Mouse (Mus musculus): ENCODE measurements around the gene Bsnd. TPM values are rescaled to one million over a fixed set of nuclear protein-coding genes. Genes with fewer than 3 reads are reported as not detected.

The Bsnd gene
- not detected in 2 replicates for polyA plus RNA-seq (2016; fragmentation: Nextera tagmentation; extraction: Ambion mirVana)

- WGBS = 52% methylated on average over 3 of the region's 3 CpGs
- Histone ChIP-seq H3K4me1 (peaks cover 10% of the 10 kb centered on the region), H3K4me3 (no peak within 1 kb of the TSS), H3K27ac (replicated peaks) (no peak within 1 kb of the TSS), H3K27me3 (replicated peaks; ENCODE audit: low read depth, poor library complexity, severe bottlenecking) (0 out of 2 replicates have a peak, but pooled peaks cover 3% of the 10 kb centered on the region), H3K36me3 (replicated peaks) (no peaks in the 10 kb centered on the region), H3K9me3 (no peaks in the 10 kb centered on the region)
- no peak for DNase-seq (ENCODE audit: low spot score)
These were observed at the start of gene Bsnd for GRCm38 (mm10) chr4:106492116-106492515. Gene Bsnd, minus strand, starts transcription at chr4:106492283.

- peaks cover 7% of the 10 kb centered on the region; the same call in 1 of the 2 replicates for H3K4me1 ChIP-seq
- H3K9me3 ChIP-seq = no peaks in the 10 kb centered on the region
- H3K27me3 ChIP-seq (replicated peaks; ENCODE audit: low read depth, poor library complexity, severe bottlenecking) = no peaks in the 10 kb centered on the region
- no peaks in the 10 kb centered on the region for H3K36me3 ChIP-seq (replicated peaks)
- DNase-seq (ENCODE audit: low spot score) = no peak
- WGBS = 80% methylated on average over 3 of the region's 3 CpGs
- H3K4me3 ChIP-seq = no peak overlapping the region
- H3K27ac ChIP-seq (replicated peaks) = no peak overlapping the region
These were observed 49.4 kb upstream of the Bsnd start for GRCm38 (mm10) chr4:106541491-106541890.

- no peaks in the 10 kb centered on the region for H3K27me3 ChIP-seq (replicated peaks; ENCODE audit: low read depth, poor library complexity, severe bottlenecking)
- WGBS = 87% methylated on average over 5 of the region's 5 CpGs
These were observed 47.7 kb upstream of the Bsnd start for GRCm38 (mm10) chr4:106539756-106540155.

GRCm38 (mm10) chr4:106534256-106534655 lies 42.2 kb upstream of the Bsnd start:
- WGBS = 80% methylated on average over 7 of the region's 7 CpGs

More at GRCm38 (mm10) chr4:106539756-106540155, 47.7 kb upstream of the Bsnd start:
- no peak for DNase-seq (ENCODE audit: low spot score)
- no peak overlapping the region for H3K4me3 ChIP-seq
- H3K36me3 ChIP-seq (replicated peaks) = no peaks in the 10 kb centered on the region
- no peaks in the 10 kb centered on the region for H3K9me3 ChIP-seq
- no peak overlapping the region for H3K27ac ChIP-seq (replicated peaks)
- H3K4me1 ChIP-seq = no peaks in the 10 kb centered on the region

GRCm38 (mm10) chr4:106533421-106534080 lies 41.5 kb upstream of the Bsnd start:
- H3K27ac ChIP-seq (replicated peaks) = no peak overlapping the region
- 65% methylated on average over 7 of the region's 7 CpGs for WGBS
- H3K4me3 ChIP-seq = no peak overlapping the region
- 0 out of 2 replicates have a peak, but pooled peaks cover 5% of the 10 kb centered on the region for H3K27me3 ChIP-seq (replicated peaks; ENCODE audit: low read depth, poor library complexity, severe bottlenecking)
- no peaks in the 10 kb centered on the region for H3K36me3 ChIP-seq (replicated peaks)
- H3K4me1 ChIP-seq = peaks cover 10% of the 10 kb centered on the region
- no peak for DNase-seq (ENCODE audit: low spot score)
- H3K9me3 ChIP-seq = no peaks in the 10 kb centered on the region

More at GRCm38 (mm10) chr4:106534256-106534655, 42.2 kb upstream of the Bsnd start:
- no peak overlapping the region for H3K27ac ChIP-seq (replicated peaks)
- H3K4me3 ChIP-seq = no peak overlapping the region
- H3K27me3 ChIP-seq (replicated peaks; ENCODE audit: low read depth, poor library complexity, severe bottlenecking) = 0 out of 2 replicates have a peak, but pooled peaks cover 5% of the 10 kb centered on the region
- H3K36me3 ChIP-seq (replicated peaks) = no peaks in the 10 kb centered on the region
- peaks cover 5% of the 10 kb centered on the region for H3K4me1 ChIP-seq
- H3K9me3 ChIP-seq = no peaks in the 10 kb centered on the region
- DNase-seq (ENCODE audit: low spot score) = no peak

- H3K4me1 ChIP-seq = peaks cover 20% of the 10 kb centered on the region
These were observed 38.0 kb upstream of the Bsnd start for GRCm38 (mm10) chr4:106530113-106530482.

GRCm38 (mm10) chr4:106529375-106530112 lies 37.5 kb upstream of the Bsnd start:
- WGBS = 19% methylated on average over 17 of the region's 17 CpGs
- Histone ChIP-seq H3K27me3 (replicated peaks; ENCODE audit: low read depth, poor library complexity, severe bottlenecking) (0 out of 2 replicates have a peak, but pooled peaks cover 5% of the 10 kb centered on the region), H3K27ac (replicated peaks) (peak overlapping the region; percentile 2), H3K36me3 (replicated peaks) (no peaks in the 10 kb centered on the region), H3K9me3 (no peaks in the 10 kb centered on the region), H3K4me3 (peak overlapping the region; percentile 25), H3K4me1 (peaks cover 20% of the 10 kb centered on the region)
- peak; percentile 92 for DNase-seq (ENCODE audit: low spot score)

More at GRCm38 (mm10) chr4:106530113-106530482, 38.0 kb upstream of the Bsnd start:
- Histone ChIP-seq H3K36me3 (replicated peaks) (no peaks in the 10 kb centered on the region), H3K9me3 (no peaks in the 10 kb centered on the region), H3K4me3 (no peak overlapping the region), H3K27ac (replicated peaks) (no peak overlapping the region), H3K27me3 (replicated peaks; ENCODE audit: low read depth, poor library complexity, severe bottlenecking) (0 out of 2 replicates have a peak, but pooled peaks cover 5% of the 10 kb centered on the region)
- no peak for DNase-seq (ENCODE audit: low spot score)
- 67% methylated on average over 9 of the region's 9 CpGs for WGBS

- 68% methylated on average over 7 of the region's 7 CpGs for WGBS
These were observed 35.9 kb upstream of the Bsnd start for GRCm38 (mm10) chr4:106527856-106528547.

GRCm38 (mm10) chr4:106525001-106525400 lies 32.9 kb upstream of the Bsnd start:
- 87% methylated on average over 2 of the region's 2 CpGs for WGBS
- H3K4me1 ChIP-seq = peaks cover 20% of the 10 kb centered on the region
- no peak overlapping the region for H3K27ac ChIP-seq (replicated peaks)
- no peak overlapping the region for H3K4me3 ChIP-seq
- H3K9me3 ChIP-seq = no peaks in the 10 kb centered on the region
- H3K36me3 ChIP-seq (replicated peaks) = no peaks in the 10 kb centered on the region
- H3K27me3 ChIP-seq (replicated peaks; ENCODE audit: low read depth, poor library complexity, severe bottlenecking) = no peaks in the 10 kb centered on the region
- no peak for DNase-seq (ENCODE audit: low spot score)

More at GRCm38 (mm10) chr4:106527856-106528547, 35.9 kb upstream of the Bsnd start:
- peak; percentile 18 for DNase-seq (ENCODE audit: low spot score)
- H3K4me3 ChIP-seq = no peak overlapping the region
- no peaks in the 10 kb centered on the region for H3K36me3 ChIP-seq (replicated peaks)
- 0 out of 2 replicates have a peak, but pooled peaks cover 5% of the 10 kb centered on the region for H3K27me3 ChIP-seq (replicated peaks; ENCODE audit: low read depth, poor library complexity, severe bottlenecking)
- H3K9me3 ChIP-seq = no peaks in the 10 kb centered on the region
- peaks cover 20% of the 10 kb centered on the region for H3K4me1 ChIP-seq
- H3K27ac ChIP-seq (replicated peaks) = no peak overlapping the region

- H3K4me3 ChIP-seq = no peak overlapping the region
- no peak for DNase-seq (ENCODE audit: low spot score)
- WGBS = 71% methylated on average over 2 of the region's 2 CpGs
These were observed 32.0 kb upstream of the Bsnd start for GRCm38 (mm10) chr4:106524131-106524530.

GRCm38 (mm10) chr4:106522547-106522946 lies 30.5 kb upstream of the Bsnd start:
- WGBS = 84% methylated on average over 3 of the region's 3 CpGs
- no peak overlapping the region for H3K4me3 ChIP-seq
- no peak for DNase-seq (ENCODE audit: low spot score)
- no peak overlapping the region for H3K27ac ChIP-seq (replicated peaks)
- H3K27me3 ChIP-seq (replicated peaks; ENCODE audit: low read depth, poor library complexity, severe bottlenecking) = no peaks in the 10 kb centered on the region
- H3K36me3 ChIP-seq (replicated peaks) = no peaks in the 10 kb centered on the region
- H3K4me1 ChIP-seq = 0 out of 2 replicates have a peak, but pooled peaks cover 2% of the 10 kb centered on the region
- H3K9me3 ChIP-seq = no peaks in the 10 kb centered on the region

More at GRCm38 (mm10) chr4:106524131-106524530, 32.0 kb upstream of the Bsnd start:
- H3K27me3 ChIP-seq (replicated peaks; ENCODE audit: low read depth, poor library complexity, severe bottlenecking) = no peaks in the 10 kb centered on the region
- H3K27ac ChIP-seq (replicated peaks) = no peak overlapping the region
- no peaks in the 10 kb centered on the region for H3K9me3 ChIP-seq
- no peaks in the 10 kb centered on the region for H3K36me3 ChIP-seq (replicated peaks)
- H3K4me1 ChIP-seq = peaks cover 13% of the 10 kb centered on the region

- no peak overlapping the region for H3K4me3 ChIP-seq
- WGBS = 86% methylated on average over 6 of the region's 6 CpGs
- H3K4me1 ChIP-seq = no peaks in the 10 kb centered on the region
- no peaks in the 10 kb centered on the region for H3K27me3 ChIP-seq (replicated peaks; ENCODE audit: low read depth, poor library complexity, severe bottlenecking)
- no peak overlapping the region for H3K27ac ChIP-seq (replicated peaks)
- no peaks in the 10 kb centered on the region for H3K9me3 ChIP-seq
- DNase-seq (ENCODE audit: low spot score) = no peak
- H3K36me3 ChIP-seq (replicated peaks) = no peaks in the 10 kb centered on the region
These were observed 22.5 kb upstream of the Bsnd start for GRCm38 (mm10) chr4:106514606-106515005.

All from embryonic facial prominence, embryonic 10.5 days (tissue).